Mouse (Mus musculus): Measurements from ENCODE around the gene Trim27. TPM values are rescaled to one million over a fixed set of nuclear protein-coding genes. Genes with fewer than 3 reads are reported as not detected.

The Trim27 gene
- total RNA-seq, 1 experiment from 2014 or later: 51.5 TPM

- peak; percentile 69 for DNase-seq
These were observed 6.8 kb upstream of the Trim27 start for GRCm38 (mm10) chr13:21172241-21173027.

- peak; percentile 94 for DNase-seq
These were observed 6.2 kb upstream of the Trim27 start for GRCm38 (mm10) chr13:21173072-21173471.

GRCm38 (mm10) chr13:21176733-21177132 lies 2.5 kb upstream of the Trim27 start:
- no peak for DNase-seq

DNA sequence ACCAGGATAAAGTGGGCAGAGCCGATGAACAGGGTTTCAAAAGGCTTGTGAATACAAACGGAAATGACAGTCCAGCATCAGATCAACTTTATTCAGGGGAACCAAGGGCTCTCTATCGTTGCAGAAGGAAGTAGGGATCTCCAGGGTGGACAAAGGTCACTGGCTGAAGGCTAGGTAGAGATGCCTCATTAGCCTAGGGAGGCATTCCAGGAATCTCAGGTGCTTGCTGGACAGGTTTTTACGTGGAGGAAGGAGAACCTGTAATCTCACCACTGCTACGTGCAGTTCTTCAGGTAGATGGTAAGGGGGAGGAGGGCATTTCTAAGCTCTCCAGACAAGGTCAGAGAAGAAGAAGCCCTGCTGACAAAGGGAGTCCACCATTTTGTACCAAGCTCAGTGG lies 1.6 kb upstream of the Trim27 start:
- DNase-seq: no peak

- no peak for DNase-seq
These were observed 881 bp upstream of the Trim27 start for GRCm38 (mm10) chr13:21178364-21178763.

- peak; percentile 90 for DNase-seq
These were observed 692 bp downstream of the Trim27 start for GRCm38 (mm10) chr13:21179724-21180550.

DNA sequence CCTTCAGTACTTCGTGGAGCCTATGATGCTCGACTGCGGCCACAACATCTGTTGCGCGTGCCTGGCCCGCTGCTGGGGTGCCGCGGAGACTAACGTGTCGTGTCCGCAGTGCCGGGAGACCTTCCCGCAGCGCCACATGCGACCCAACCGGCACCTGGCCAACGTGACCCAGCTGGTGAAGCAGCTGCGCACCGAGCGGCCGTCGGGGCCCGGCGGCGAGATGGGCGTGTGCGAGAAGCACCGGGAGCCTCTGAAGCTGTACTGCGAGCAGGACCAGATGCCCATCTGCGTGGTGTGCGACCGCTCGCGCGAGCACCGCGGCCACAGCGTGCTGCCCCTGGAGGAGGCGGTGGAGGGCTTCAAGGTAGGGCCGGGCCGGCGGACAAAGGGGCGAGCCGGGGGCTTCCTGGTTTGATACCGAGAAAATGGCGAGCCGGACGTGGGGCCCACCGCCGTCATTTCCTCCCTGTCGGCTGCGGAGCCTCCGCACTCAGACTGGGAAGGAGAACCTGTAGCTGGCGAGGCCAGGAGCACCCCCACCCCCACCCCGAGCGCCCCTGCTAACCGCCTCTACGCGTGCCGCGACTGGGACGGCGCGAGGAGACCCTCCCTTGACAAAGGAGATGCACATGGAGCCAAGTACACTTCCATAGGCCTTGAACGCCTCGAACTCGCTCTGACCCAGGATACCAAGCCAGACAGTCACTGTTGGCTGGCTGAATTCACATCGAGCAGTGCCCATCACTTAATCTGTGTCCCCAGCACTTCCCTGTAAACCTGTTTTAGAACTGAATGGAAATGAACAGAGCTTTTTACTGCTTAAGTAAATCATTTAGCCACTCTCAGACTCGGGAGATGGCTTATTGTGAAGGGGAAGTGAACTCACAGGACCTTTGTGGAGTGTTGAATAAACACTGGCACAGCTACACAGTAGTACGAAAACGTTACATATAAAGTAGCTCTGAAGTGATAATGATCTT lies 1.6 kb downstream of the Trim27 start:
- peak; percentile 76 for DNase-seq

DNA sequence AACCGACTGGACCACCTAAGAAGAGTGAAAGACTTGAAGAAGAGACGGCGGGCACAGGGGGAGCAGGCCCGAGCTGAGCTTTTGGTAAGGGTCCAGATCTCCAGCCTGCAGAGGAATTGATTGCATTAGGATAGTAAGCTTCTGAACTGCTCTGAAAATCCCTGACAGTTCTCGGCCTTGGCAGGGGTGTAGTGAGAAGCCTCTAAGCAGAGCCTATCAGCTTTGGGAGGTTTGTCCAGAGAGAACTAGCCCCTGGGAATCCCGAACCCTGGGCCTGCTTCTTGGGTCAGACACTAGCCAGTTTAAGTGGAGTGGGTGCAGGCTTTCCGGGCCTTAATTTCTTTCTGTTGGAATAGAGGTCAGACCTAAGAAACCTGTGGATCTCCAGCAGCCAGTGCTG lies 2.8 kb downstream of the Trim27 start:
- no peak for DNase-seq

DNA sequence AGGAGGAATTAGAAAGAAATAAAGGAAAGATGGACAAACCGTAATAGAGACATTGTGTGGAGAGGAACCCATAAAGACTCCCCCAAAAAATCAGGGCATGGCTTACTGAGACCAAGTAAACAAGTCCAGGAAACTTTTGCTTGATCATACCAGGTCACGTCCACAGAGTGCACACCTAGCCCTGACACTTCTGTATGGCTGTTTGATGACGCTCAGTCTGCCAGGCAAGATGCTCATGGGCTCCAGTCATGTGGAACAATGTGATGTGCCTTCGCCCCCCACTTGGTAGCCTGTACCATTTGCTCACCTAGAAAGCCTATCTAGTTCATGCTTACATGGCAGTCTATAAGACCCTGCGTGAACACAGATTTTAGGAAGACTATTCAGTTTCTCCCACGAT lies 3.8 kb downstream of the Trim27 start:
- no peak for DNase-seq

DNA sequence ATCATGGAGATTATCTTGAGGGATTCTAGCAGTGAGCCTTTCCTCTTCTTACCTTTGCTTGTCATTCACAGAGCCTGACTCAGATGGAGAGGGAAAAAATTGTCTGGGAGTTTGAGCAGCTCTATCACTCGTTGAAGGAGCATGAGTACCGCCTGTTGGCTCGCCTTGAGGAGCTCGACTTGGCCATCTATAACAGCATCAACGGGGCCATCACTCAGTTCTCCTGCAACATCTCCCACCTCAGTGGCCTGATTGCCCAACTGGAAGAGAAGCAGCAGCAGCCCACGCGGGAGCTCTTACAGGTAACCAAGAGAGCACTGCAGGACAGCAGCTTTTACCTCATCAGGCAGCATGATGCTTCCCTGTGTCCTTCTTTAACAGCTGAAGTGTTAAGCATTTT lies 4.4 kb downstream of the Trim27 start:
- no peak for DNase-seq

- no peak for DNase-seq
These were observed 6.3 kb downstream of the Trim27 start for GRCm38 (mm10) chr13:21185521-21185920.

- no peak for DNase-seq
These were observed 16.4 kb downstream of the Trim27 start for GRCm38 (mm10) chr13:21195406-21196228.

DNA sequence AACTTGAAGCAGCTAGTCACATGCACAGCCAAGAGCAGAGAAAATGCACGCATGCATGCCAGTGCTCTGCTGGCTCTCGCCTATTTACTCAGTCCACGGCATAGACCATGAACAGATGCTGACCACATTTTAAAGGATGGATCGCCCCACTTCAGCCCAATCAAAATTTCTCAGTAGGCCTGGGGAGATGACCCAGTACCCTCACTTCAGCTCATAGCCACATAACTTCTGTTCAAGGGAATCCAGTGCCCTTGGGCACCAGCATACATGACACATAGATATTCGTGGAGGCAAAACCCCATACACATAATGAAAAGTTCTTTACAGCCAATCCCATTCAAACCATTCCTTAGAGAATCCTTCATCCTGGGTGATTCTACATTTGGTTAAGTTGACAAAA lies 18.5 kb downstream of the Trim27 start:
- DNase-seq: no peak

- no peak for DNase-seq
These were observed 19.1 kb downstream of the Trim27 start for GRCm38 (mm10) chr13:21198313-21198712.

DNA sequence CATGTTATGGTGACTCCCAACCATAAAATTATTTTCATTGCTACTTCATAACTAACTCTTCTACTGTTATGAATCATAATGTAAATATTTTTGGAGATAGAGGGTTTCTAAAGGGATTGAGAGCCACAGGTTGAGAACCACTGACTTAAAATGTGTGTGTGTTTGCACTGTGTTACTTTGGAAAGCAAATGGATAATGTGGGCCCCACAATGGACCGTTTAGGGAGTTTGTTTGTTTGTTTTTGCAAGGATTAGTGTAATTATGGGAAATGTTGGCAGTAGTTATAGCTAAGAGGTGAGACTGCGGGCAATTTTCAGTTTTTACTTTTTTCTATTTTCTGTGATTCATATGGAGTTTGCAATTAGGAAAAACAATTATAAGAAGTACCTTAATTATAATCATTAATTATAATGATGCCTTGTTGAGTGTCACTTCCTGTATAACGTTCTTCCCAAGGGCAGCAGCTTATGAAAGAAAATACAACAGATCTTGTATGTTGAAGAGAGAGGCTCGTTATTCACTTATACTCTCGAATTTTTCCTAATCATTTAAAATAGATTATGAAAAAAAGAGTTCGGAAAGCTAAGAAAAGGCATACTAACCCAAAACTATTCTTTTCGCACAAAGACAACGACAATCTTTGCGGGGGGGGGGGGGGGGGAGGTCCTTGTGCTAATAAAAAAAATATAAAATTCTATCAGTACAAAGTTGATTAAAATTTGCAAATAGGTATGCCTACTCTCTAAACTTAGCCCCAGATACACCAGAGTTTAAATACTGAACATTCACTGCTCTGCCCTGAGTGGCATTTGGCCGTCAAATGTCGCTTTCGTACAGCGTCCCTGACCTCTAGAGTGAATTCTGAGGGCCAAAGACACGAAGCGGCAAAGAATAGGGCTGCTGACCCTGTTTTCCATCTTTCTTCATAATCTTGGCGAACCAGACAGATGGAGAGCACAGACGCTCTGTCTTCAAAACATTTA lies 20.1 kb downstream of the Trim27 start:
- peak; percentile 63 for DNase-seq

- DNase-seq: peak; percentile 93
These were observed 21.1 kb downstream of the Trim27 start for GRCm38 (mm10) chr13:21200043-21200999.

GRCm38 (mm10) chr13:21215275-21215983 lies 36.2 kb downstream of the Trim27 start:
- DNase-seq: peak; percentile 67

GRCm38 (mm10) chr13:21216781-21217180 lies 37.5 kb downstream of the Trim27 start:
- no peak for DNase-seq
